Mouse (Mus musculus): ENCODE data around the gene 3110009E18Rik. TPM values are rescaled to one million over a fixed set of nuclear protein-coding genes. Genes with fewer than 3 reads are reported as not detected.

3110009E18Rik gene
- total RNA-seq (2014; rRNA removed) (2.2 and 2.5 TPM in 2 replicates), polyA plus RNA-seq (2015; fragmentation: Nextera tagmentation; extraction: Ambion mirVana) (10.7 and 15.2 TPM in 2 replicates)

DNA sequence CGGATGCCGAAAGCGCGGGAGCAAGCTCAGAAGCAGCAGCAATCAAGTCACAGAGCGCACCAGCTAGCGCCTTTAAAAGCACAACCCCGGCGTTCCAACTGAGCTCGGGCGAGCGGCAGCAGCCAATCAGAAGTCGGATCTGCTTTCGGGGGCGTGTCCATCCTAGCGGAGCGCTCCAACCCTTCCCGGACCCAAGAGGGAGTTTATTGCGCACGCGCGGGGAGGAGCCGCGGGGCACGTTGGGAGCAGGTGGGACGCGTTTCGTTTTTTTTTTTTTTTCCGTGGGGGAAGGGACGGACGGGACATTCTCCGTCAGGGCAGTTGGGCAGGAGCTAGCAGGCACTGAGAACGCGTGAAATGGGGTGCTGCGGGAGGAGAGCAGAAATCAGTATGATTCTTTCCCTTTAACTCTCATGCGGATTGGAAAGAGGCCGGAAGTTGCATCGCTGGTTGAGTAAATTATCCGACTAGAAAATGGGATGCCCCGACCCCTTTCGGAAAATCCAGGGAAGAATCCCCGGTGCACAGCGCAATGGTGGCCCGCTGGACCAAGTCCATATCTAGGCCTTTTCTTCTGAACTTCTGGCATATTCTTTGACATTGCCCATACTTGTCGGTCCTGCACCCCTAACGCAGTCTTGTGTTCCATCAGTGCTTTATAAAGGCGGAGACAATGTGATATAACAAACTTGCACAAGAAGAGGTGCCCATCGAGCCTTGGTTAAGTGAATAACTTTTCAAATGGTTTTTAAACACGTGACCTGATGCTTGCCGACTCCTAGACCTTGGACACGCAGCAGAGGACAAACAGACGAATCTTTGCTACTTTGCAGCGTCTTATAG lies at the start of gene 3110009E18Rik, which contains the start of gene Dbi:
TSS of gene 3110009E18Rik (plus strand) at position 219 of the 843 bp plus-strand sequence.
TSS of gene Dbi (minus strand) at position 110 of the 843 bp plus-strand sequence.
- DNase-seq (ENCODE audit: low spot score) (peak; percentile 100), ATAC-seq (peak; percentile 94)
- Histone ChIP-seq H3K27ac (peak within 1 kb of the TSS; percentile 90), H3K9me3 (ENCODE audit: low read length) (no peaks in the 10 kb centered on the region), H3K4me3 (ENCODE audit: low read length) (peak within 1 kb of the TSS; percentile 68), H3K4me2 (ENCODE audit: low read depth, low read length) (peak within 1 kb of the TSS; percentile 84), H3K9ac (replicated peaks; ENCODE audit: low read length) (peak within 1 kb of the TSS; percentile 80), H3K4me1 (ENCODE audit: insufficient read depth, low read length) (peaks cover 12% of the 10 kb centered on the region; the same call in 1 of the 2 replicates), H3K27me3 (ENCODE audit: insufficient read depth, low read length) (no peaks in the 10 kb centered on the region), H3K36me3 (ENCODE audit: insufficient read depth, low read length) (no peaks in the 10 kb centered on the region)
- WGBS: 1% methylated on average over 52 of the region's 52 CpGs
- peak; percentile 50 for TF ChIP-seq CTCF (IDR thresholded peaks at IDR 0.05; ENCODE audit: low read depth)

DNA sequence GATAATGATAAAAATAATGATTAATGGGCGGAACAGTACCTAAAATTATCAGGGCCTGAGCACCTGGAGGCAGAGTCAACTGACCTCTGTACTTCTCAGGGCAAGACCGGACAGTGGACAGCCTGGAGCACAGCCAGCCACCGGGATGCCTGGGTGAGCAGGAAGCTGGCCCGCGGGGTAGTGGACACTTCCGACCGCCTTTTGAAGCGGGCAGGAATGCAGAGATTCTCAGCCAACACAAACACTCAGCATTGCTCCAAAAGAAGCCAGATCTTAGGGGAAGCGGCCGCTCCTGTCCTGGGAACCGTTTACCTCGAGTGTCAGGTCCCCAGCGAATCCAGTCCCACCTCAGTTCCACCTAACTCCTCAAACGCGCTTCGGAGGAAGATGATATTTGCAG lies 48.1 kb upstream of the 3110009E18Rik start:
- ATAC-seq (no peak), DNase-seq (ENCODE audit: low spot score) (no peak)
- H3K9me3 ChIP-seq (ENCODE audit: low read length): no peaks in the 10 kb centered on the region
- H3K4me2 ChIP-seq (ENCODE audit: low read depth, low read length): peak overlapping the region; percentile 75
- no peak overlapping the region for H3K27ac ChIP-seq
- H3K4me1 ChIP-seq (ENCODE audit: insufficient read depth, low read length): peaks cover 6% of the 10 kb centered on the region; the same call in 1 of the 2 replicates
- no peaks in the 10 kb centered on the region for H3K36me3 ChIP-seq (ENCODE audit: insufficient read depth, low read length)
- WGBS: 13% methylated on average over 16 of the region's 16 CpGs
- no peaks in the 10 kb centered on the region for H3K27me3 ChIP-seq (ENCODE audit: insufficient read depth, low read length)
- no peak for TF ChIP-seq CTCF (IDR thresholded peaks at IDR 0.05; ENCODE audit: low read depth)
- H3K4me3 ChIP-seq (ENCODE audit: low read length): peak overlapping the region; percentile 37
- H3K9ac ChIP-seq (replicated peaks; ENCODE audit: low read length): peak overlapping the region; percentile 45; the same call in 1 of the 2 replicates

- Histone ChIP-seq H3K4me1 (ENCODE audit: insufficient read depth, low read length) (peaks cover 6% of the 10 kb centered on the region; the same call in 1 of the 2 replicates), H3K36me3 (ENCODE audit: insufficient read depth, low read length) (no peaks in the 10 kb centered on the region), H3K9ac (replicated peaks; ENCODE audit: low read length) (peak within 1 kb of the TSS; percentile 45), H3K4me2 (ENCODE audit: low read depth, low read length) (peak within 1 kb of the TSS; percentile 75), H3K27ac (no peak within 1 kb of the TSS), H3K4me3 (ENCODE audit: low read length) (peak within 1 kb of the TSS; percentile 37), H3K27me3 (ENCODE audit: insufficient read depth, low read length) (no peaks in the 10 kb centered on the region), H3K9me3 (ENCODE audit: low read length) (no peaks in the 10 kb centered on the region)
- peak; percentile 54 for DNase-seq (ENCODE audit: low spot score)
- ATAC-seq: peak; percentile 72
- WGBS: 5% methylated on average over 40 of the region's 40 CpGs
- TF ChIP-seq CTCF (IDR thresholded peaks at IDR 0.05; ENCODE audit: low read depth): no peak
Measured at GRCm38 (mm10) chr1:120073519-120074306, 47.3 kb upstream of the 3110009E18Rik start, which contains the start of gene Tmem37. Gene Tmem37 (minus strand): TSS chr1:120074074.

DNA sequence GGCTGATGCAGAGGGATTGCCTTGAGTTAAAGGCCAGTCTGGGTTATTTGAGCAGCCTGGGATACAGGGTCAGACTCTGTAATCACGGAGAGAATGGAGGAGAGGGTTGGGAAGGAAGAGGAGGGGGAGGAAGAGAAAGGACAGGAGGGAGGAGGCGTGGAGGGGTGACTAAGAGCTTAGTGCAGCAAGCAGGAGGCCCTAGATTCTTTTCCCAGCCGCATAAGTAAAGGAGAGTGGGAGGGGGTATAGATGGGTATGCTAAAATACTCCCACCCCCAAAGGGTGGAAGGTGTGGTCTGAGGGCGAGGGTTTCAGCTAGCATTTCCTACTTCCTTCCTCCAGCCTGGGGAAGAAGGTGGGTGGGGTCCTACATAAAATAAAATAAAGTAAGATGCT lies 46.7 kb upstream of the 3110009E18Rik start:
- Histone ChIP-seq H3K4me3 (ENCODE audit: low read length) (no peak overlapping the region), H3K9me3 (ENCODE audit: low read length) (no peaks in the 10 kb centered on the region), H3K36me3 (ENCODE audit: insufficient read depth, low read length) (no peaks in the 10 kb centered on the region), H3K27ac (no peak overlapping the region), H3K9ac (replicated peaks; ENCODE audit: low read length) (no peak overlapping the region), H3K27me3 (ENCODE audit: insufficient read depth, low read length) (no peaks in the 10 kb centered on the region), H3K4me1 (ENCODE audit: insufficient read depth, low read length) (peaks cover 6% of the 10 kb centered on the region; the same call in 1 of the 2 replicates), H3K4me2 (ENCODE audit: low read depth, low read length) (no peak overlapping the region)
- DNase-seq (ENCODE audit: low spot score): no peak
- TF ChIP-seq CTCF (IDR thresholded peaks at IDR 0.05; ENCODE audit: low read depth): no peak
- ATAC-seq: no peak
- WGBS: 31% methylated on average over 4 of the region's 4 CpGs

GRCm38 (mm10) chr1:120074931-120075330 lies 46.1 kb upstream of the 3110009E18Rik start:
- WGBS: 63% methylated on average over 4 of the region's 4 CpGs
- Histone ChIP-seq H3K4me3 (ENCODE audit: low read length) (no peak overlapping the region), H3K4me1 (ENCODE audit: insufficient read depth, low read length) (peaks cover 6% of the 10 kb centered on the region; the same call in 1 of the 2 replicates), H3K36me3 (ENCODE audit: insufficient read depth, low read length) (no peaks in the 10 kb centered on the region), H3K27me3 (ENCODE audit: insufficient read depth, low read length) (no peaks in the 10 kb centered on the region), H3K9me3 (ENCODE audit: low read length) (no peaks in the 10 kb centered on the region), H3K27ac (no peak overlapping the region), H3K4me2 (ENCODE audit: low read depth, low read length) (no peak overlapping the region), H3K9ac (replicated peaks; ENCODE audit: low read length) (no peak overlapping the region)
- ATAC-seq (no peak), DNase-seq (ENCODE audit: low spot score) (no peak)
- no peak for TF ChIP-seq CTCF (IDR thresholded peaks at IDR 0.05; ENCODE audit: low read depth)

- H3K27me3 ChIP-seq (ENCODE audit: insufficient read depth, low read length): no peaks in the 10 kb centered on the region
- H3K9ac ChIP-seq (replicated peaks; ENCODE audit: low read length): no peak overlapping the region
- no peaks in the 10 kb centered on the region for H3K9me3 ChIP-seq (ENCODE audit: low read length)
- TF ChIP-seq CTCF (IDR thresholded peaks at IDR 0.05; ENCODE audit: low read depth): no peak
- DNase-seq (ENCODE audit: low spot score): no peak
- peaks cover 6% of the 10 kb centered on the region; the same call in 1 of the 2 replicates for H3K4me1 ChIP-seq (ENCODE audit: insufficient read depth, low read length)
- no peak overlapping the region for H3K4me2 ChIP-seq (ENCODE audit: low read depth, low read length)
- no peak overlapping the region for H3K27ac ChIP-seq
- H3K36me3 ChIP-seq (ENCODE audit: insufficient read depth, low read length): no peaks in the 10 kb centered on the region
- H3K4me3 ChIP-seq (ENCODE audit: low read length): no peak overlapping the region
- whole genome bisulfite sequencing: 82% methylated on average over 5 of the region's 5 CpGs
- no peak for ATAC-seq
Measured at GRCm38 (mm10) chr1:120075507-120075906, 45.5 kb upstream of the 3110009E18Rik start.
